Mouse (Mus musculus) limb, embryonic 14.5 days (tissue): Measurements from ENCODE around the gene Ltb. TPM values are rescaled to one million over a fixed set of nuclear protein-coding genes. Genes with fewer than 3 reads are reported as not detected.

Source experiments
- ATAC-seq: fragments of 200-750 bp; cut with Nextera tagmentation; 2 replicates; pipeline ENCODE4 v1.8.0; 2017; ENCODE audit warnings: low read depth, moderate number of reproducible peaks, moderate TSS enrichment; ENCODE audit not compliant: low FRiP score
- DNase-seq: peaks from one replicate; pipeline ENCODE4 v3.0.0-alpha.2; 2015; ENCODE audit warnings: low spot score
- H3K27ac ChIP-seq: fragments of 300-500 bp; sonication (generic); replicated peaks from 2 replicates; pipeline ENCODE4 v1.5.1; 2014; ENCODE audit warnings: low read depth, mild to moderate bottlenecking, low read length, moderate library complexity, mixed read lengths
- H3K27me3 ChIP-seq: fragments of 300-500 bp; sonication (generic); 2 replicates; pipeline ENCODE4 v1.6.1; 2014; ENCODE audit warnings: low read length, mixed read lengths; ENCODE audit not compliant: control insufficient read depth, insufficient read depth
- H3K36me3 ChIP-seq: fragments of 300-500 bp; sonication (generic); 2 replicates; pipeline ENCODE4 v1.6.1; 2014; ENCODE audit warnings: mild to moderate bottlenecking, low read length, moderate library complexity, mixed read lengths; ENCODE audit not compliant: control insufficient read depth, insufficient read depth
- H3K4me1 ChIP-seq: fragments of 300-500 bp; sonication (generic); 2 replicates; pipeline ENCODE4 v1.6.1; 2014; ENCODE audit warnings: antibody characterized with exemption, low read length, mixed read lengths; ENCODE audit not compliant: control insufficient read depth, insufficient read depth
- H3K4me2 ChIP-seq: fragments of 300-500 bp; sonication (generic); replicated peaks from 2 replicates; pipeline ENCODE4 v1.6.1; 2014; ENCODE audit warnings: low read depth, mild to moderate bottlenecking, low read length, moderate library complexity; ENCODE audit not compliant: severe bottlenecking
- H3K4me3 ChIP-seq: fragments of 300-500 bp; sonication (generic); replicated peaks from 2 replicates; pipeline ENCODE4 v1.5.1; 2014; ENCODE audit warnings: low read length
- H3K9ac ChIP-seq: fragments of 300-500 bp; sonication (generic); 2 replicates; pipeline ENCODE4 v1.6.1; 2014; ENCODE audit warnings: mild to moderate bottlenecking, low read depth, low read length, moderate library complexity; ENCODE audit not compliant: severe bottlenecking
- H3K9me3 ChIP-seq: fragments of 300-500 bp; sonication (generic); 2 replicates; pipeline ENCODE4 v1.6.1; 2016; ENCODE audit warnings: low read length; ENCODE audit not compliant: control insufficient read depth
- POLR2A ChIP-seq: fragments of 200-500 bp; IDR thresholded peaks from 2 replicates; pipeline ENCODE4 v1.8.0; 2012; ENCODE audit warnings: inconsistent platforms, mild to moderate bottlenecking, moderate library complexity, borderline replicate concordance; ENCODE audit not compliant: insufficient read depth, insufficient read length; ENCODE audit errors: extremely low read depth
- WGBS: fragments of 180-500 bp; shearing (Covaris S2); extraction: QIAGEN DNeasy Blood & Tissue Kit; methylation state at CpG from one replicate; pipeline ENCODE4 v1.1.7; 2014; 5-methylcytosine and 5-hydroxymethylcytosine counted together
- polyA plus RNA-seq, 2 experiments: library from polyadenylated mRNA; depleted of rRNA in 1 of 2; stranded (reverse) in 1 of 2; unstranded in 1 of 2; fragments of >200 nt; fragmentation: Nextera tagmentation in 1 of 2; extraction: Ambion mirVana in 1 of 2; gene quantifications; 2 replicates each; pipeline versions ENCODE4 v1.2.1 to v1.2.3; 2012 to 2014

Gene Ltb
- polyA plus RNA-seq, 2 experiments: 1.1 to 1.7 TPM

- DNase-seq (peak; percentile 74), ATAC-seq (peak; percentile 75)
- H3K9ac ChIP-seq: peak overlapping the region; percentile 40; the same call in 1 of the 2 replicates
- peaks cover 21% of the 10 kb centered on the region for H3K27me3 ChIP-seq
- H3K9me3 ChIP-seq: no peaks in the 10 kb centered on the region
- peaks cover 4% of the 10 kb centered on the region; the same call in 1 of the 2 replicates for H3K4me1 ChIP-seq
- WGBS: 1% methylated on average over 63 of the region's 66 CpGs
- H3K27ac ChIP-seq: no peak overlapping the region
- H3K4me3 ChIP-seq: peak overlapping the region; percentile 40
- H3K4me2 ChIP-seq: peak overlapping the region; percentile 62
- no peaks in the 10 kb centered on the region for H3K36me3 ChIP-seq
- no peak for TF ChIP-seq POLR2A
Observed at GRCm38 (mm10) chr17:35195631-35196320, 1.5 kb downstream of the Ltb start.

- no peak for TF ChIP-seq POLR2A
- Histone ChIP-seq H3K9ac (no peak overlapping the region), H3K27me3 (peaks cover 21% of the 10 kb centered on the region), H3K9me3 (no peaks in the 10 kb centered on the region), H3K27ac (no peak overlapping the region), H3K4me2 (peak overlapping the region; percentile 62), H3K36me3 (no peaks in the 10 kb centered on the region), H3K4me3 (peak overlapping the region; percentile 40), H3K4me1 (peaks cover 4% of the 10 kb centered on the region; the same call in 1 of the 2 replicates)
- DNase-seq (no peak), ATAC-seq (no peak)
- 31% methylated on average over 9 of the region's 9 CpGs for WGBS
Observed at GRCm38 (mm10) chr17:35196321-35196641, 2.0 kb downstream of the Ltb start.

GRCm38 (mm10) chr17:35197126-35197525, 2.9 kb downstream of the Ltb start:
- ATAC-seq (no peak), DNase-seq (no peak)
- no peaks in the 10 kb centered on the region for H3K36me3 ChIP-seq
- no peak overlapping the region for H3K4me2 ChIP-seq
- H3K4me3 ChIP-seq: no peak overlapping the region
- H3K9ac ChIP-seq: no peak overlapping the region
- peaks cover 4% of the 10 kb centered on the region; the same call in 1 of the 2 replicates for H3K4me1 ChIP-seq
- H3K9me3 ChIP-seq: no peaks in the 10 kb centered on the region
- H3K27ac ChIP-seq: no peak overlapping the region
- 33% methylated on average over 4 of the region's 6 CpGs for WGBS
- H3K27me3 ChIP-seq: peaks cover 21% of the 10 kb centered on the region
- TF ChIP-seq POLR2A: no peak

GRCm38 (mm10) chr17:35198029-35198428, 3.8 kb downstream of the Ltb start:
- ATAC-seq: no peak
- WGBS: 53% methylated on average over 7 of the region's 7 CpGs
- DNase-seq: no peak
- Histone ChIP-seq H3K27me3 (peaks cover 21% of the 10 kb centered on the region), H3K36me3 (no peaks in the 10 kb centered on the region), H3K9ac (no peak overlapping the region), H3K4me1 (peaks cover 4% of the 10 kb centered on the region; the same call in 1 of the 2 replicates), H3K4me2 (no peak overlapping the region), H3K27ac (no peak overlapping the region), H3K9me3 (no peaks in the 10 kb centered on the region), H3K4me3 (no peak overlapping the region)
- TF ChIP-seq POLR2A: no peak

GRCm38 (mm10) chr17:35198946-35199345, 4.7 kb downstream of the Ltb start:
- Histone ChIP-seq H3K9me3 (no peaks in the 10 kb centered on the region), H3K9ac (no peak overlapping the region), H3K4me3 (no peak overlapping the region), H3K27ac (no peak overlapping the region), H3K4me1 (peaks cover 4% of the 10 kb centered on the region; the same call in 1 of the 2 replicates), H3K36me3 (no peaks in the 10 kb centered on the region), H3K4me2 (no peak overlapping the region), H3K27me3 (peaks cover 21% of the 10 kb centered on the region)
- DNase-seq (no peak), ATAC-seq (no peak)
- WGBS: 22% methylated on average over 8 of the region's 8 CpGs
- TF ChIP-seq POLR2A: no peak
